Mouse (Mus musculus) G1E (cell line): ENCODE data around the gene Mmp2.

Source experiments
- CTCF ChIP-seq: IDR thresholded peaks from 2 replicates; pipeline ENCODE4 v1.5.1; 2012; ENCODE audit warnings: low read depth, low read length, inconsistent platforms, mixed read lengths
- GATA1 ChIP-seq: IDR thresholded peaks from 2 replicates; pipeline ENCODE4 v1.6.1; 2012; ENCODE audit warnings: borderline replicate concordance, low read length, inconsistent platforms, mixed read lengths
- GATA2 ChIP-seq: IDR thresholded peaks from 2 replicates; pipeline ENCODE4 v1.6.1; 2012; ENCODE audit warnings: low read depth, low read length, inconsistent platforms, borderline replicate concordance
- POLR2AphosphoS5 ChIP-seq: IDR thresholded peaks from 2 replicates; pipeline ENCODE4 v1.6.1; 2012; ENCODE audit warnings: low read depth, low read length, inconsistent platforms; ENCODE audit not compliant: insufficient replicate concordance
- TAL1 ChIP-seq: conservative IDR thresholded peaks from 2 replicates; pipeline ENCODE4 v1.6.1; 2012; ENCODE audit warnings: low read depth, low read length, inconsistent platforms, mixed read lengths

- no peak for TF ChIP-seq CTCF
- TF ChIP-seq TAL1 = no peak
- no peak for TF ChIP-seq GATA1
- no peak for TF ChIP-seq POLR2AphosphoS5
- TF ChIP-seq GATA2 = no peak
These were observed 1.2 kb downstream of the Mmp2 start for GRCm38 (mm10) chr8:92828251-92828743.
